8 mouse cellular contexts compared by ENCODE assay signal in the genomic region with DNA sequence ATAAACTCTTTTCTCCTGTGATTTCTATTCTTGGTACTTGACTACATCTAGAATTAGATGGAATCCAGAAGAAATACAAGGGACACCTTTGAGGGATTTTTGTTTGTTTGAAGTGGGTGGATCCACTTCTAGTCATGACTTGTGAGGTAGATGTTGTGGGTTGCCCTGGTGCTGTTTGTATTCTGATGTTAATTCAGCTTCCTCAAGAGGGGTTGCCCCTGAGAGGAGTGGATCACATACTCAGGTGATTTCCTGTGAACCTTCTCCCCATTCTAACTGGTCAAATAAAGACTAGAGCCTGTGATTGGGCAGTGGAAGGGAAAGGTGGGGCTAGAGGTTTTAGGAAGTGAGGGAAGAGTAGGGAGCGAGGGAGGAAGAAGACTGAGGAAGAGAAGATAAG. TPM values are rescaled to one million over a fixed set of nuclear protein-coding genes. Genes with fewer than 3 reads are reported as not detected.
DNase-seq lines count a peak whose midpoint lies in the region; ATAC-seq and TF ChIP-seq lines count a peak whose summit lies in the region.

No protein-coding gene starts in this region.

- no peak for DNase-seq in heart, adult 2 months
- DNase-seq in heart, postnatal 36 days: no peak
- DNase-seq in CH12.LX (ENCODE audit: extremely low read depth): peak; percentile 70
- DNase-seq in lung, postnatal 25 days (ENCODE audit: low spot score): peak; percentile 11
- no peak for DNase-seq in urinary bladder, postnatal 14 days (ENCODE audit: low spot score)
- no peak for DNase-seq in layer of hippocampus, postnatal 36 days
- no peak for DNase-seq in thymus, postnatal 4 days

- dilution Hi-C loops in CH12.LX (cut with MboI; ENCODE audit: extremely low pct_ligation_motif_present, extremely low pct_unique_long_range_greater_than_20kb, low sequenced_read_pairs): no loop called here

- H3K4me3 ChIP-seq in heart, adult 2 months: peak overlapping the region; percentile 70
- peak overlapping the region in 2 of 3 experiments; percentile 62 to 65 for H3K4me3 ChIP-seq in CH12.LX (replicated peaks in 1 of 3; ENCODE audit: low read depth in 2 of 3, low read length in 2 of 3, poor library complexity in 1 of 3)
- peak overlapping the region; percentile 75 for H3K4me3 ChIP-seq in forebrain, embryonic 16.5 days (replicated peaks; ENCODE audit: low read length)

- 67% methylated on average over 1 of the region's 1 CpGs for WGBS in heart, adult 2 months
- WGBS in forebrain, embryonic 16.5 days: 89% methylated on average over 1 of the region's 1 CpGs

- H3K79me2 ChIP-seq in heart, adult 2 months (replicated peaks; ENCODE audit: control insufficient read depth, insufficient read depth, low read length): no peaks in the 10 kb centered on the region
- no peaks in the 10 kb centered on the region; the same call in 1 of the 2 replicates for H3K79me2 ChIP-seq in CH12.LX (replicated peaks; ENCODE audit: control insufficient read depth, extremely low read depth, insufficient read depth, poor library complexity, severe bottlenecking)

- no peaks in the 10 kb centered on the region for H3K9me3 ChIP-seq in CH12.LX (replicated peaks; ENCODE audit: low read length)
- no peaks in the 10 kb centered on the region for H3K9me3 ChIP-seq in forebrain, embryonic 16.5 days (ENCODE audit: control insufficient read depth, low read length)

- peak overlapping the region; percentile 86 for H3K27ac ChIP-seq in heart, adult 2 months
- no peak overlapping the region for H3K27ac ChIP-seq in CH12.LX (ENCODE audit: insufficient read depth, low read depth)
- no peak overlapping the region for H3K27ac ChIP-seq in forebrain, embryonic 16.5 days (ENCODE audit: low read length)

- no peak for TF ChIP-seq POLR2A in heart, adult 2 months (IDR thresholded peaks at IDR 0.05; ENCODE audit: insufficient read depth, low read depth, low read length)
- TF ChIP-seq POLR2A in CH12.LX (IDR thresholded peaks at IDR 0.05; ENCODE audit: low read depth, low read length): no peak

- no peak overlapping the region for H3K9ac ChIP-seq in heart, adult 2 months (ENCODE audit: low read depth, low read length)
- H3K9ac ChIP-seq in CH12.LX (ENCODE audit: insufficient read depth, low read depth): peak overlapping the region; percentile 70; the same call in 1 of the 2 replicates
- no peak overlapping the region; the same call in 1 of the 2 replicates for H3K9ac ChIP-seq in forebrain, embryonic 16.5 days (replicated peaks; ENCODE audit: low read depth, low read length)

- intact Hi-C loops in heart, adult 2 months (cut with DNase I): loop anchor here (1.0 kb wide), 2 partner anchors 21 to 26 kb away; partner anchors contain the start of genes Gm28557 and Zfp712
- intact Hi-C loops in heart, postnatal 36 days (cut with DNase I): loop anchor here (1.0 to 5.0 kb wide), 3 partner anchors 22 to 150 kb away; partner anchors contain the start of gene Gm28557

- peaks cover 3% of the 10 kb centered on the region; the same call in 1 of the 2 replicates for H3K36me3 ChIP-seq in heart, adult 2 months (ENCODE audit: control insufficient read depth, insufficient read depth, low read length)
- peaks cover 0 to 34% of the 10 kb centered on the region in 2 experiments for H3K36me3 ChIP-seq in CH12.LX (replicated peaks in 1 of 2; ENCODE audit: control insufficient read depth in 1 of 2, insufficient read depth in 1 of 2, low read length in 1 of 2)
- H3K36me3 ChIP-seq in forebrain, embryonic 16.5 days (ENCODE audit: control insufficient read depth, insufficient read depth): 0 out of 2 replicates have a peak, but pooled peaks cover 3% of the 10 kb centered on the region

- TF ChIP-seq CTCF in heart, adult 2 months (IDR thresholded peaks at IDR 0.05): no peak
- TF ChIP-seq CTCF in CH12.LX (conservative IDR thresholded peaks at IDR 0.05 in 1 of 2, IDR thresholded peaks at IDR 0.05 in 1 of 2; ENCODE audit: low read depth in 2 of 2, low read length in 2 of 2): no peak

- no peak for TF ChIP-seq RAD21 in CH12.LX (IDR thresholded peaks at IDR 0.05; ENCODE audit: low read depth, low read length)

- H3K4me1 ChIP-seq in heart, adult 2 months (ENCODE audit: control insufficient read depth, insufficient read depth, low read length): peaks cover 3% of the 10 kb centered on the region
- H3K4me1 ChIP-seq in CH12.LX (ENCODE audit: control insufficient read depth in 1 of 2, insufficient read depth in 2 of 2): peaks cover 0 to 16% of the 10 kb centered on the region in 2 experiments; a peak in 2 of 4 replicates
- H3K4me1 ChIP-seq in forebrain, embryonic 16.5 days (replicated peaks; ENCODE audit: control insufficient read depth, insufficient read depth, low read length): peaks cover 11% of the 10 kb centered on the region

- no peak for TF ChIP-seq EP300 in heart, adult 2 months (IDR thresholded peaks at IDR 0.05; ENCODE audit: insufficient read depth, low read depth, low read length)
- no peak for TF ChIP-seq EP300 in CH12.LX (IDR thresholded peaks at IDR 0.05; ENCODE audit: low read length)

- no peaks in the 10 kb centered on the region for H3K27me3 ChIP-seq in heart, adult 2 months (ENCODE audit: control insufficient read depth, insufficient read depth, low read length)
- H3K27me3 ChIP-seq in CH12.LX (replicated peaks): no peaks in the 10 kb centered on the region
- no peaks in the 10 kb centered on the region for H3K27me3 ChIP-seq in forebrain, embryonic 16.5 days (replicated peaks; ENCODE audit: control insufficient read depth, insufficient read depth, low read length)

- peak overlapping the region; percentile 92 for H3K4me2 ChIP-seq in CH12.LX (ENCODE audit: insufficient read depth, low read depth, poor library complexity, severe bottlenecking)
- peak overlapping the region; percentile 77 for H3K4me2 ChIP-seq in forebrain, embryonic 16.5 days (ENCODE audit: low read length)

- ATAC-seq in forebrain, embryonic 16.5 days: no peak

- in situ Hi-C loops in CH12.LX (cut with MboI; ENCODE audit: low pct_ligation_motif_present, low pct_unique_long_range_greater_than_20kb, low sequenced_read_pairs): no loop called here

TF ChIP-seq in CH12.LX, 34 proteins besides CTCF, POLR2A, EP300 and RAD21:
- TF ChIP-seq USF1 (IDR thresholded peaks at IDR 0.05; ENCODE audit: low read depth, low read length) (no peak), ELF1 (IDR thresholded peaks at IDR 0.05; ENCODE audit: low read depth, low read length) (peak; percentile 48)

RNA-seq across cellular contexts. Expression of gene Zfp708, which starts 15.8 kb away (rescaled TPM):
- total RNA-seq in heart, adult 2 months (2021): 1 to 10 TPM; 1.1 to 1.2 TPM
- polyA plus RNA-seq in heart, adult 2 months (2012; rRNA removed): 0.10 and 1.1 TPM in 2 replicates
- total RNA-seq in heart, postnatal 36 days (2021): 1 to 10 TPM in 1 of 2 experiments, under 1 TPM in 1; 0.60 to 1.6 TPM
- 0.81 and 1.1 TPM in 2 replicates for total RNA-seq in CH12.LX (2012; rRNA removed)
- 3.4 and 4.2 TPM in 2 replicates for total RNA-seq in CH12.LX (2014; rRNA removed)
- 1.1 and 1.2 TPM in 2 replicates for polyA plus RNA-seq in CH12.LX (2012; ENCODE audit: insufficient read length, low read depth)
- polyA plus RNA-seq in forebrain, embryonic 16.5 days (2015; fragmentation: Nextera tagmentation; extraction: Ambion mirVana): 13.3 and 14.1 TPM in 2 replicates
- total RNA-seq in layer of hippocampus, postnatal 36 days (2021): 1 to 10 TPM; 2.5 to 2.8 TPM

RNA-seq across cellular contexts. Expression of gene Zfp712, which starts 21.0 kb away (rescaled TPM):
- total RNA-seq in heart, adult 2 months (2021): 1 to 10 TPM; 1.5 to 1.6 TPM
- 0.23 and 0.70 TPM in 2 replicates for polyA plus RNA-seq in heart, adult 2 months (2012; rRNA removed)
- 1 to 10 TPM; 1.1 to 1.6 TPM for total RNA-seq in heart, postnatal 36 days (2021)
- 1.2 TPM in 2 replicates for total RNA-seq in CH12.LX (2012; rRNA removed)
- 1.3 and 1.4 TPM in 2 replicates for total RNA-seq in CH12.LX (2014; rRNA removed)
- polyA plus RNA-seq in CH12.LX (2012; ENCODE audit: insufficient read length, low read depth): 0.61 and 0.71 TPM in 2 replicates
- polyA plus RNA-seq in forebrain, embryonic 16.5 days (2015; fragmentation: Nextera tagmentation; extraction: Ambion mirVana): 9.7 and 9.8 TPM in 2 replicates
- total RNA-seq in layer of hippocampus, postnatal 36 days (2021): 1 to 10 TPM; 4.3 to 5.3 TPM

RNA-seq across cellular contexts. Expression of gene Gm28557, which starts 26.5 kb away (rescaled TPM):
- 1 to 10 TPM; 3.5 to 4.0 TPM for total RNA-seq in heart, adult 2 months (2021)
- 1.2 and 2.0 TPM in 2 replicates for polyA plus RNA-seq in heart, adult 2 months (2012; rRNA removed)
- 1 to 10 TPM; 2.9 to 3.0 TPM for total RNA-seq in heart, postnatal 36 days (2021)
- total RNA-seq in CH12.LX (2012; rRNA removed): 3.4 and 4.2 TPM in 2 replicates
- 2.9 and 4.5 TPM in 2 replicates for total RNA-seq in CH12.LX (2014; rRNA removed)
- polyA plus RNA-seq in CH12.LX (2012; ENCODE audit: insufficient read length, low read depth): 1.6 TPM in 2 replicates
- 0.88 and 2.1 TPM in 2 replicates for polyA plus RNA-seq in forebrain, embryonic 16.5 days (2015; fragmentation: Nextera tagmentation; extraction: Ambion mirVana)
- total RNA-seq in layer of hippocampus, postnatal 36 days (2021): 1 to 10 TPM; 2.3 to 2.5 TPM

RNA-seq across cellular contexts. Expression of gene Rslcan18, which starts 34.1 kb away (rescaled TPM):
- 1 to 10 TPM in 1 of 2 experiments, under 1 TPM in 1; 0.70 to 1.1 TPM for total RNA-seq in heart, adult 2 months (2021)
- 0.29 and 0.70 TPM in 2 replicates for polyA plus RNA-seq in heart, adult 2 months (2012; rRNA removed)
- 1 to 10 TPM in 1 of 2 experiments, under 1 TPM in 1; 0.95 to 1.1 TPM for total RNA-seq in heart, postnatal 36 days (2021)
- total RNA-seq in CH12.LX (2012; rRNA removed) (0.55 TPM in 2 replicates), CH12.LX (2014; rRNA removed) (0.18 and 0.81 TPM in 2 replicates)
- polyA plus RNA-seq in CH12.LX (2012; ENCODE audit: insufficient read length, low read depth): 0.20 and 0.57 TPM in 2 replicates
- 0.10 TPM in 1 of 2 replicates, not detected in the other for polyA plus RNA-seq in forebrain, embryonic 16.5 days (2015; fragmentation: Nextera tagmentation; extraction: Ambion mirVana)
- under 1 TPM; 0.61 to 0.67 TPM for total RNA-seq in layer of hippocampus, postnatal 36 days (2021)

RNA-seq across cellular contexts. Expression of gene Zfp759, which starts 39.5 kb away (rescaled TPM):
- 1 to 10 TPM; 4.0 to 8.2 TPM for total RNA-seq in heart, adult 2 months (2021)
- 0.59 and 1.5 TPM in 2 replicates for polyA plus RNA-seq in heart, adult 2 months (2012; rRNA removed)
- 1 to 10 TPM; 5.0 to 5.9 TPM for total RNA-seq in heart, postnatal 36 days (2021)
- total RNA-seq in CH12.LX (2012; rRNA removed) (2.1 and 2.2 TPM in 2 replicates), CH12.LX (2014; rRNA removed) (6.1 and 7.1 TPM in 2 replicates)
- 2.6 and 2.7 TPM in 2 replicates for polyA plus RNA-seq in CH12.LX (2012; ENCODE audit: insufficient read length, low read depth)
- 4.6 and 4.8 TPM in 2 replicates for polyA plus RNA-seq in forebrain, embryonic 16.5 days (2015; fragmentation: Nextera tagmentation; extraction: Ambion mirVana)
- total RNA-seq in layer of hippocampus, postnatal 36 days (2021): 10 to 100 TPM; 10.8 to 13.4 TPM

Comparison
In these comparisons a context has a peak if more than half of its experiments do, and no peak if none do; other contexts are left out.
1. DNase-seq: peak in CH12.LX (single experiment) and lung, postnatal 25 days (single experiment); none in heart, adult 2 months (0 of 2), heart, postnatal 36 days (0 of 2), urinary bladder, postnatal 14 days (single experiment), layer of hippocampus, postnatal 36 days (0 of 2) and thymus, postnatal 4 days (single experiment).
2. Peak in every context shown above with its lines, with median percentiles within 50 percentile points of each other: H3K4me3 ChIP-seq.